Mouse (Mus musculus) CH12F3 (cell line): ENCODE data around the gene Bicd1.

ENCODE experiments used
- in situ Hi-C: fragments of 300-500 bp; cut with MboI; formaldehyde crosslinking; loops from 2 replicates; pipeline ENCODE4 v1.14.3; 2020; ENCODE audit warnings: low sequenced_read_pairs

The Bicd1 gene

GRCm38 (mm10) chr6:149565720-149566498, 157.2 kb downstream of the Bicd1 start:
- in situ Hi-C loops: no loop called here

GRCm38 (mm10) chr6:149567219-149567618, 158.5 kb downstream of the Bicd1 start:
- in situ Hi-C loops: no loop called here

GRCm38 (mm10) chr6:149574288-149574687, 165.6 kb downstream of the Bicd1 start:
- in situ Hi-C loops: no loop called here

GRCm38 (mm10) chr6:149580053-149580452, 171.4 kb downstream of the Bicd1 start:
- in situ Hi-C loops: no loop called here

GRCm38 (mm10) chr6:149585708-149586504, 177.2 kb downstream of the Bicd1 start:
- in situ Hi-C loops: no loop called here
